Mouse (Mus musculus): ENCODE measurements around the gene Cadm1. TPM values are rescaled to one million over a fixed set of nuclear protein-coding genes. Genes with fewer than 3 reads are reported as not detected.

Gene Cadm1
- polyA plus RNA-seq, 1 experiment from 2014 or later: 82.9 TPM

DNA sequence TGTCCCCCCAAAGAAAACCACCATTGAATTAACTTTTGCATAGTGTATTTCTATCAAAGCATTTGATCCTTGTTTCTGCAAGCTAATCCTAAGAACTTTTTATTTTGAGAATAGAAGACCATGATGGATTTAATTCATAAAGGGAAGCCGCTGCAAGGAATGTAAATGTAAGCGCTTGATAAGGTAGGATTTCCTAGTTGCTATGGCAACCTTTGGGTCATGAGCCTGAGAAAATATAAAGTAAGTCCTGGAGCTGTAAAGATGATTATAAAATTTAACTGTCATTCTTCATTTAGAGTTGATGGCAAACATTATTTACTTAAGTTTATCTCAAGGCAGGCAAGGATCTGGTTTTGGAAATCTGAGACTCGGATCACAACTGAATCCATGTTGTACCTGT is 197.6 kb downstream of the Cadm1 start:
- H3K27me3 ChIP-seq: no peaks in the 10 kb centered on the region
- WGBS: 52% methylated on average over 3 of the region's 3 CpGs

DNA sequence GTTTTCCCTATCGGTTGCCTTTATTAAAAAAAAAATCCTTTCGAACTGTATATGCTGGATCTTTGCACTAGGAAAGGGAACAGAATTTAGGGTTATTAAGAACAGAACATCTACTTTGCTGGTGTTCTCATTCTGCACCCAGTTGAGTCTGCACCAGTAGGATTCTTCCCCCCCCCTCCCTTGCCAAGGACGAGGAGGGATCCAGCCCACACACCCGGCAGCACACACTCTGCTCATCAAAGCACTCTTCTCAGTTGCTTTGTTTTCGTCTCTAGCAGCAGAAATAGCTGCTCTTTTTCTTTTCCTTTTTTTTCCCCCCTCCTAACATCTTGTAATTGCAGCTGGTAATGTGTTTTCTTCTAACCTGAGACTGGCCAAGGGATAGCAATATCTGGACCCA is 198.9 kb downstream of the Cadm1 start:
- Histone ChIP-seq H3K27ac (no peak overlapping the region), H3K4me3 (no peak overlapping the region), H3K27me3 (no peaks in the 10 kb centered on the region), H3K9me3 (no peaks in the 10 kb centered on the region), H3K9ac (no peak overlapping the region), H3K4me1 (no peaks in the 10 kb centered on the region), H3K36me3 (no peaks in the 10 kb centered on the region), H3K4me2 (no peak overlapping the region)
- ATAC-seq (ENCODE audit: borderline replicate concordance, extremely low read depth, low FRiP score, low TSS enrichment): no peak
- 51% methylated on average over 5 of the region's 5 CpGs for WGBS

More for the DNA sequence above, 197.6 kb downstream of the Cadm1 start:
- H3K4me1 ChIP-seq: no peaks in the 10 kb centered on the region
- H3K36me3 ChIP-seq: no peaks in the 10 kb centered on the region
- no peak overlapping the region for H3K9ac ChIP-seq
- no peak overlapping the region for H3K4me3 ChIP-seq
- H3K4me2 ChIP-seq: no peak overlapping the region
- no peaks in the 10 kb centered on the region for H3K9me3 ChIP-seq
- ATAC-seq (ENCODE audit: borderline replicate concordance, extremely low read depth, low FRiP score, low TSS enrichment): no peak
- no peak overlapping the region for H3K27ac ChIP-seq

- Histone ChIP-seq H3K9me3 (no peaks in the 10 kb centered on the region), H3K9ac (no peak overlapping the region), H3K4me1 (no peaks in the 10 kb centered on the region), H3K36me3 (no peaks in the 10 kb centered on the region), H3K4me2 (no peak overlapping the region), H3K27me3 (no peaks in the 10 kb centered on the region), H3K27ac (no peak overlapping the region), H3K4me3 (no peak overlapping the region)
- no peak for ATAC-seq (ENCODE audit: borderline replicate concordance, extremely low read depth, low FRiP score, low TSS enrichment)
- WGBS: 81% methylated on average over 6 of the region's 6 CpGs
These were observed 200.3 kb downstream of the Cadm1 start for GRCm38 (mm10) chr9:47730247-47730646.

GRCm38 (mm10) chr9:47733780-47734451 is 203.9 kb downstream of the Cadm1 start:
- no peak for ATAC-seq (ENCODE audit: borderline replicate concordance, extremely low read depth, low FRiP score, low TSS enrichment)
- H3K4me1 ChIP-seq: no peaks in the 10 kb centered on the region
- H3K4me2 ChIP-seq: no peak overlapping the region
- H3K27me3 ChIP-seq: no peaks in the 10 kb centered on the region
- 72% methylated on average over 13 of the region's 13 CpGs for WGBS
- H3K4me3 ChIP-seq: no peak overlapping the region
- no peaks in the 10 kb centered on the region for H3K36me3 ChIP-seq
- H3K9ac ChIP-seq: no peak overlapping the region
- no peaks in the 10 kb centered on the region for H3K9me3 ChIP-seq
- no peak overlapping the region for H3K27ac ChIP-seq

DNA sequence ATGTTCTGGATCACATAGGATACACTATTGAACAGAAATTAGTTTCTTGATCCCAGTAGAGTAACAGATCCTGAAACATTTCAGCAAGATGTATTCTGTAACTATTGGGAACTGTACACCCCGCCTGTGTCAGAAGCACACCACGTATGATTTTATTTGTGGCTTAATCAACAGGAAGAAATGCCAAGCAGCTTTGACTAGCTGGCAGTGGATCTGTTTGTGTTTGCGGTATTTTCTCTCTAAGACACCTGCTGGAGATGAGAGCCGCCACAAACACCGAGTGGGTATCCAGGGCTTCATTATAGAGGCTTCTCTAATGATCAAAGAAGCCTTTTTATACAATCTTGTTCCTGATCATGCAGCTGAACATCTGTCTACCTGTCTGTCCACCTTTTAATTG is 204.9 kb downstream of the Cadm1 start:
- H3K27me3 ChIP-seq: no peaks in the 10 kb centered on the region
- H3K9ac ChIP-seq: no peak overlapping the region
- no peak for ATAC-seq (ENCODE audit: borderline replicate concordance, extremely low read depth, low FRiP score, low TSS enrichment)
- H3K27ac ChIP-seq: no peak overlapping the region
- peaks cover 8% of the 10 kb centered on the region; the same call in 1 of the 2 replicates for H3K4me1 ChIP-seq
- H3K4me2 ChIP-seq: no peak overlapping the region
- no peak overlapping the region for H3K4me3 ChIP-seq
- H3K36me3 ChIP-seq: no peaks in the 10 kb centered on the region
- 90% methylated on average over 5 of the region's 5 CpGs for WGBS
- H3K9me3 ChIP-seq: no peaks in the 10 kb centered on the region

GRCm38 (mm10) chr9:47738799-47739198 is 208.8 kb downstream of the Cadm1 start:
- no peak overlapping the region for H3K4me3 ChIP-seq
- WGBS: 50% methylated on average over 4 of the region's 4 CpGs
- no peaks in the 10 kb centered on the region for H3K9me3 ChIP-seq
- H3K27me3 ChIP-seq: no peaks in the 10 kb centered on the region
- no peak overlapping the region for H3K9ac ChIP-seq
- no peak for ATAC-seq (ENCODE audit: borderline replicate concordance, extremely low read depth, low FRiP score, low TSS enrichment)
- no peak overlapping the region for H3K27ac ChIP-seq
- peaks cover 8% of the 10 kb centered on the region; the same call in 1 of the 2 replicates for H3K4me1 ChIP-seq
- H3K4me2 ChIP-seq: no peak overlapping the region
- H3K36me3 ChIP-seq: no peaks in the 10 kb centered on the region

DNA sequence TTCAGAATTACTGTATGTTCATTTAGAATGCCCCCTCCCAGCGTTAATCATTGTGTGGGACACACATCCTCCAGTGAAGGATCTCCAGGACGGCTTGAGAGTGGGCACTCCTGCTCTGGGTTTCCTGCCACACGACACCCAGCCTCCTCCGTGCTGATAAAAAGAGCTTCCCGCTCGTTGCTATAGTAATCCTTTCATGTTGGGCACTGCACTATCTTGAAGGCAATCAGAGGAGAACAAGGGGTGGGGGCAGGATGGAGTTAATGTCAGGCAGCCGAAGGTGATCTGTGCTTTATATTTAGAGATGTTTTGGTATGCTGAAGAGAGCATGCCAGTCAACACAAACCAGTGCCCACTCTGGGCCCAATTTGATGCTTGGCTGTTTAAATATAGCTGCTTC is 209.3 kb downstream of the Cadm1 start:
- H3K9ac ChIP-seq: no peak overlapping the region
- H3K27ac ChIP-seq: no peak overlapping the region
- 20% methylated on average over 7 of the region's 7 CpGs for WGBS
- H3K27me3 ChIP-seq: no peaks in the 10 kb centered on the region
- ATAC-seq (ENCODE audit: borderline replicate concordance, extremely low read depth, low FRiP score, low TSS enrichment): no peak
- peaks cover 8% of the 10 kb centered on the region; the same call in 1 of the 2 replicates for H3K4me1 ChIP-seq
- H3K4me3 ChIP-seq: no peak overlapping the region
- H3K36me3 ChIP-seq: no peaks in the 10 kb centered on the region
- H3K9me3 ChIP-seq: no peaks in the 10 kb centered on the region
- H3K4me2 ChIP-seq: no peak overlapping the region

DNA sequence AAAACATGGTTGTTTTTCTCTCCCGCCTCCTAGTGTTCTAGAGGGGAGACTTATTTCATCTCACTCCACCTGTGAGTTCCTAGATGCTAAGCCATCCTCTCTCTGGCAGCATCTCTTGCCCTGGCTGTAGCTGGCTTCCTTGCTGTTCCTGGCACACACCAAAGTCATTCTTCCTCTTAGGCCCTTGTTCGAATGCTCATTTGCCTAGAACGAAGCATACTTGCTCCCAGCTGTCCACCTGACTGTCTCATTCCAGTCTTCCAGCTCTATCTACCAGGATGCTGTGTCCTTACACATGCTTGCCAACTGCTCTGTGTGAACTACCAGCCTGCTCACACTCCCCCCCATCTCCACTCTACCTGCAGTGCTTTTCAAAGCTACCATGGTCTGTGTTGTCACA is 211.8 kb downstream of the Cadm1 start:
- Histone ChIP-seq H3K4me2 (no peak overlapping the region), H3K27me3 (no peaks in the 10 kb centered on the region), H3K4me3 (no peak overlapping the region), H3K36me3 (no peaks in the 10 kb centered on the region), H3K9me3 (no peaks in the 10 kb centered on the region), H3K4me1 (peaks cover 8% of the 10 kb centered on the region; the same call in 1 of the 2 replicates), H3K27ac (no peak overlapping the region), H3K9ac (no peak overlapping the region)
- 92% methylated on average over 3 of the region's 3 CpGs for WGBS
- no peak for ATAC-seq (ENCODE audit: borderline replicate concordance, extremely low read depth, low FRiP score, low TSS enrichment)

- H3K27me3 ChIP-seq: no peaks in the 10 kb centered on the region
- no peak for ATAC-seq (ENCODE audit: borderline replicate concordance, extremely low read depth, low FRiP score, low TSS enrichment)
- H3K4me1 ChIP-seq: no peaks in the 10 kb centered on the region
- no peak overlapping the region for H3K4me3 ChIP-seq
- H3K27ac ChIP-seq: no peak overlapping the region
- H3K4me2 ChIP-seq: no peak overlapping the region
- 80% methylated on average over 3 of the region's 3 CpGs for WGBS
- no peak overlapping the region for H3K9ac ChIP-seq
- no peaks in the 10 kb centered on the region for H3K36me3 ChIP-seq
- no peaks in the 10 kb centered on the region for H3K9me3 ChIP-seq
These were observed 214.9 kb downstream of the Cadm1 start for GRCm38 (mm10) chr9:47744916-47745315.

DNA sequence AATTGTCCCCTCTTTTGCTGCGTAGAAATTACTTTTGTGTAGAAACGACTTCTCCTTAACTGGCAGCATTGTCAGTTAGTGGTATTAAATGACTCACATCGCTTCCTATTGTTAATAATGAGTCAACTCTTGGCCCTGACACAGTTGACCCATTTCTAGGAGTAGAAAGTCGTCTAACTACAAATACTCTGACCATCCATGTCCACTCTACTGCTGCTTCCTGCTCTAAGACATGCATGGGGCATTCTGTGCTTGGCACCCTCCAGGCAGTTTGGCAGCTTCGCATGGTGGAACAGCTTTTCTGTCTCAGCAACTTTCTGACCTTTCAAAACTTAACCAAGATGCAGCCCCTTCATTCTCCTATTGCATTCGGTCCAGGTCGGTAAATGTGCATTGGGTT is 215.7 kb downstream of the Cadm1 start:
- WGBS: 85% methylated on average over 7 of the region's 7 CpGs

GRCm38 (mm10) chr9:47749160-47749559 is 219.2 kb downstream of the Cadm1 start:
- 59% methylated on average over 5 of the region's 5 CpGs for WGBS
- Histone ChIP-seq H3K36me3 (no peaks in the 10 kb centered on the region), H3K4me1 (no peaks in the 10 kb centered on the region), H3K4me3 (no peak overlapping the region), H3K4me2 (no peak overlapping the region), H3K27me3 (no peaks in the 10 kb centered on the region), H3K27ac (no peak overlapping the region), H3K9me3 (no peaks in the 10 kb centered on the region), H3K9ac (no peak overlapping the region)
- ATAC-seq (ENCODE audit: borderline replicate concordance, extremely low read depth, low FRiP score, low TSS enrichment): no peak

More for the DNA sequence above, 215.7 kb downstream of the Cadm1 start:
- H3K4me3 ChIP-seq: no peak overlapping the region
- no peaks in the 10 kb centered on the region for H3K4me1 ChIP-seq
- H3K36me3 ChIP-seq: no peaks in the 10 kb centered on the region
- ATAC-seq (ENCODE audit: borderline replicate concordance, extremely low read depth, low FRiP score, low TSS enrichment): no peak
- H3K4me2 ChIP-seq: no peak overlapping the region
- H3K9ac ChIP-seq: no peak overlapping the region
- no peaks in the 10 kb centered on the region for H3K9me3 ChIP-seq
- H3K27me3 ChIP-seq: no peaks in the 10 kb centered on the region
- no peak overlapping the region for H3K27ac ChIP-seq

- Histone ChIP-seq H3K4me2 (no peak overlapping the region), H3K27ac (no peak overlapping the region), H3K4me1 (no peaks in the 10 kb centered on the region), H3K27me3 (no peaks in the 10 kb centered on the region; the same call in 1 of the 2 replicates), H3K9ac (no peak overlapping the region), H3K36me3 (no peaks in the 10 kb centered on the region), H3K4me3 (no peak overlapping the region), H3K9me3 (no peaks in the 10 kb centered on the region)
- no peak for ATAC-seq (ENCODE audit: borderline replicate concordance, extremely low read depth, low FRiP score, low TSS enrichment)
- WGBS: 59% methylated on average over 5 of the region's 5 CpGs
These were observed 222.5 kb downstream of the Cadm1 start for GRCm38 (mm10) chr9:47752516-47752915.

GRCm38 (mm10) chr9:47753127-47753526 is 223.2 kb downstream of the Cadm1 start:
- no peak for ATAC-seq (ENCODE audit: borderline replicate concordance, extremely low read depth, low FRiP score, low TSS enrichment)
- H3K27ac ChIP-seq: no peak overlapping the region
- no peak overlapping the region for H3K4me3 ChIP-seq
- no peaks in the 10 kb centered on the region for H3K4me1 ChIP-seq
- no peak overlapping the region for H3K4me2 ChIP-seq
- H3K9me3 ChIP-seq: no peaks in the 10 kb centered on the region
- 78% methylated on average over 7 of the region's 7 CpGs for WGBS
- H3K9ac ChIP-seq: no peak overlapping the region
- no peaks in the 10 kb centered on the region; the same call in 1 of the 2 replicates for H3K27me3 ChIP-seq
- no peaks in the 10 kb centered on the region for H3K36me3 ChIP-seq
